Mouse (Mus musculus): Measurements from ENCODE around the gene Mad1l1.
"Not testable (repeated sequence)": the region's sequence is repeated elsewhere in the genome, so short reads cannot be mapped to it uniquely, and the experiment has no call there.

Mad1l1 gene

DNA sequence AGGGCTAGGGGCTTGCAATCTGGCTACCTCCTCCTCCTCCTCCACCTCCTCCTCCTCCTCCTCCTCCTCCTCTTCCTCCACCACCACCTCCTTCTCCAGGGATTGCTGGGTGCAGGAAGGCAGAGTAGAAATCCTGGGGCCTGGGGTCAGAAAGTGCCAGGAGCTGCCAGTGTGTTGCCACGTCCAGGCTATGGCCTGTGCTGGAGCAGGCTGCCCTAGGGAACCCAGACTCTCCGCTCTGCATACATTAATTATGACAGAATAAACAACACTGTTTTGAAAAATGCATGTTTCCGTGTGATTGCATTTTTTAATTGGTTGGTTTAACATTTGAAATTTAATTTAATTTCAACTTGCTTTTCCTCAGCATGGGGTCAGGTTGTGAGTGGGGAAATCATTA lies 285.7 kb downstream of the Mad1l1 start:
- no peak for DNase-seq

- no peak for DNase-seq
Observed at GRCm38 (mm10) chr5:140035025-140035330, 286.4 kb downstream of the Mad1l1 start.

DNA sequence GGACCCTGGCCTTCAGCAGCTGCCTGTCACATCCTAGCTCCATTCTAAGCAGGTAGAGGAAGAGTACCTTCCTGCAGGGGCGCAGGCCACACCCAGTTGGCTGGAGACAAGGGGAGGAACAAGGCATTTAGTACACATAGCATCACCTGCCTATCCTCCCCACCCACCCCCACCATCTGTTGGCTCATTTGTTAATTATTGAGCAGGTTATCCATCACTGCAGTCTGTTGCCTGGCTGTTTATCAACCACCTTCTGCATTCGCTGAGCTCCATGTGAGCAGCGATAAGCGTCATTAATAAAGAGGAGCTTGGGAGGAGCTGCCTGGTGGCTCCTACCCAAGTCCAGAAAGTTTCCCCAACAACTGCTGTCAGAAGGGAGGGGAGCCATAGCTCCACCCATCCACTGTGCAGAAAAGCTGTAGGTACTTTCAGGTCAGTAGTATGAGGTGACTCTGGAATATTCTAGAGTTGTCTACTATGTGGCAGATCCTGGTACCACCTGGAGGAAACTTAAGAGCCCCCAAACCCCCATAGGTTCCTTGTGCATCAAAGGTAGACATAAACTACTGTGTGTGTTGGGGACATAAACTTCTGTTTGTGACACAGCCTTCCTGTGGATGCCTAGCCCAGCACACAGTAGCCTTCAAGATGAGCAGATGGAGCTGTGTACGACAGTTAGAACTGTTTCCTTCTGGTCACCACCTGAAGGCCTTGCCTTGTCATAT lies 286.9 kb downstream of the Mad1l1 start:
- DNase-seq: no peak

- DNase-seq: no peak
Observed at GRCm38 (mm10) chr5:140026366-140026765, 295.0 kb downstream of the Mad1l1 start.

- no peak for DNase-seq
Observed at GRCm38 (mm10) chr5:140025301-140025700, 296.1 kb downstream of the Mad1l1 start.

DNA sequence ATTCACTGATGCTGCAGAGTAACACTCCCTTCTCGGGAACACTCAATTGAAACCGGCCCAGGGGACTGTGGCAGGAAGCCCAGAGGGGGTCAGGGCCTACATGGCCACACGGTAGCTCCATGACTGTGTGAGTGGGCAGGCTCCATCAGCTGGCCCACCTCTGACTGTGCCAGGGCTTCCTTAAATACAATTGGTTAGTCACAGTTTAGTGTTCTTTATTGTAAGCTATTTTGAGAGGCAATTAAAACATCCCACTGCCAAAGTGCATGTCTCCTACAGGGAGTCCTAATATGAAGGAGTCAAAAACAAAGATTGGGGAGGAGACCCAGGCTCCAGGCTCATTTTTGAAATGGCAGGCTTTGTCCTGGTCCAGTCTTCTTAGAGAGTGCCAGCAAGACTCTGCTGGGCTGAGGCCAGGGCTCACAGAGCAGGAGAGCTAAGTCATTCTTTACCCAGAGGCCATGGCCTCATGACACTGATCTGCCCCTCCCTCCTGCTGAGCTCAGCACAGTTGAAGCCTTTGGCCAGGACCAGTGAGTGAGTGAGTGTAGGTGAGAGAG lies 297.3 kb downstream of the Mad1l1 start:
- no peak for DNase-seq

- DNase-seq: no peak
Observed at GRCm38 (mm10) chr5:140022861-140023260, 298.5 kb downstream of the Mad1l1 start.

- peak; percentile 58 for DNase-seq
Observed at GRCm38 (mm10) chr5:140021755-140022154, 299.6 kb downstream of the Mad1l1 start.

- no peak for DNase-seq
Observed at GRCm38 (mm10) chr5:140019616-140020015, 301.7 kb downstream of the Mad1l1 start.

DNA sequence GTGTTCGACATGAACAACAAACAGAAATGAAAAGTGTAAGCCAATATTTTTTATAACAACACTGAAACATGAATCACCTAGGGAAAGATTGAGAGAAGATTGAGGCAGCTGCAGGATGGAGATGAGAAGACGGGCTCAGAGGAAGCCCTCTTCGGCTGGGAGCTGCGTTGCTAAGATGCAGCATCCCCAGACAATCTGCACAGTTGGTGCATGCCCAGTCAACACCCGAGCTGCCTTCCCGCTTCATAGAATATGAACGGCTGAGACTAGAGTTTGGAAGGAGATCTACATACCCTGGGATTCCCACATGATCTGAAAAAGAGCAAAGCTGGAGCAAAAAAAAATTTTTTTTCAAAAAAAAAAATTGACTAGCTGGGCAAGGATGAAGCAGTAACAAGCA lies 302.6 kb downstream of the Mad1l1 start:
- DNase-seq: no peak

DNA sequence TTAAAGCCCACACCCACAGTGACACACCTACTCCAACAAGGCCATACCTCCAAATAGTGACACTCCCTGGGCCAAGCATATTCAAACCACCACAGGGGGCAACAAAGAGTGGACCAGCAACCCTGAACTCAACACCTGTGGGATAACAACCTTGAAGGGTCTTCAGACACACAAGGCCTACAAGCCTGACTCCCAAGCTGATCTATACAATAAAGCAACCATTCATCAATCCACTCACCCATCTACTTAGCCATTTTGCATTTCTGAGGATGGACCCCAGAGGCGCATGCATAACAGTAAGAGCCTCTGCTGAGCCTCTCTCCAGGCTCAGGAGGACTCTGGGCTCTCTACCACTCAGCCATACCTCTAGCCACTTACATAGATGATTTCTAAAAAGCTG lies 304.5 kb downstream of the Mad1l1 start:
- DNase-seq: no peak

GRCm38 (mm10) chr5:140013652-140014051 lies 307.7 kb downstream of the Mad1l1 start:
- no peak for DNase-seq

DNA sequence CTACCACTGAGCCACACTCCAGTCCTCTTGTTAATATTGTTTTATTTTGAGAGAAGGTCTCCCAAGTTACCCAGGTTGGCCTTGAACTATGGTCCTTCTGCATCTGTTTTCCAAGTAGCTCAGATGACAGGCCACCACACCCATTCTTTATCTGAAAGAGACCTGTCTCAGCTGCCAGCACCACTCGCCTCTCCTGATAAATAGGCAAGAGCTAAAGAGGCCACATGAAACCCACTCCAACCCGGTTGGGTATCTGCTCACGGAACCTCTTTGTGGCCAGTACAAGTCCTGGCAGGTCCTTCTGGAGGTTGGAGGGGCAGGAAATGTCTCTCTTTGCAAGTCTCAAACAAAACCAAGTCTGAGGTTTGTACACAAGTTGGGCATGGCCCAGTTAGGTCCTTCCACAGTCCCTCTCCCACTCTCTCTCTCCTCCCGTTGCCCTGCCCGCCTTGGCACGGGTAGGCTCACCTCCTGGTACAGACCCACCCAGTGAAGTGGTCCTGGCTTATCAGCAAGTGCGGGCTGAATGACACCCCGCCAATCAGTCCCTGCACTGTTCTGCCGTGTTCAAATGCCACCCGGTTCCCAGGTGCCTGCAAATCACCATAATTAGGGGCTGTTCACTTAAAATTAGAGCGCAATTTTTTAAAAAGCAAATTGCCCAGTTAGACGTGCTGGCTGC lies 308.9 kb downstream of the Mad1l1 start:
- no peak for DNase-seq

GRCm38 (mm10) chr5:140010405-140010804 lies 310.9 kb downstream of the Mad1l1 start:
- no peak for DNase-seq

DNA sequence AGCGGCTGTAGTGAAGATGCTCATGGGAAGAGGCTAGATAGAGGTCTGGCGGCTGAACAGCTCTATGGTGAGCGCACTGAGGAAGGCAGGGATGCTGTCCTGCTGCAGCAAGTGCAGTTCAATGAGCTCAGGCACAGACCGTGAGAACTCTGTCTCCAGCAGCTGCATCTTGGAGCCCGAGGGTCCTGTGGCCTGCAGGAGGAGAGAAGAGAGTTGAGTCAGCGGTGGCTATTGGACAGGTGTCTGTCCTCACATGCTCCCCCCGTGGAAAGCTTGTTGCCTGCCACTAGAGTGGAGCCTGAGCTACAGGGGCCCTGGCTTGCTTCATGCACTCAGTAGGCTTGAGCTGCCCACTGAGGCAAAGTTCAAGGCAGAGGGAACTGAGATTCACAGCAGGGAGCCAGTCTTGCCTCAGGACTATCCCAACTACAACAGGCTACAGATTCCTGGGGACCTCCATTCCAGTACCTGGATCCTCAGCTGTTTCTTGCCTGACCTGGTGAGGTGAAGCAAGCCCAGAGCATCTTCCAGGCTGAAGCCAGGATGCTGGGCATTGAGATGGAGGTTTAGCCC lies 312.2 kb downstream of the Mad1l1 start:
- DNase-seq: no peak

- no peak for DNase-seq
Observed at GRCm38 (mm10) chr5:140008523-140008806, 312.9 kb downstream of the Mad1l1 start.

DNA sequence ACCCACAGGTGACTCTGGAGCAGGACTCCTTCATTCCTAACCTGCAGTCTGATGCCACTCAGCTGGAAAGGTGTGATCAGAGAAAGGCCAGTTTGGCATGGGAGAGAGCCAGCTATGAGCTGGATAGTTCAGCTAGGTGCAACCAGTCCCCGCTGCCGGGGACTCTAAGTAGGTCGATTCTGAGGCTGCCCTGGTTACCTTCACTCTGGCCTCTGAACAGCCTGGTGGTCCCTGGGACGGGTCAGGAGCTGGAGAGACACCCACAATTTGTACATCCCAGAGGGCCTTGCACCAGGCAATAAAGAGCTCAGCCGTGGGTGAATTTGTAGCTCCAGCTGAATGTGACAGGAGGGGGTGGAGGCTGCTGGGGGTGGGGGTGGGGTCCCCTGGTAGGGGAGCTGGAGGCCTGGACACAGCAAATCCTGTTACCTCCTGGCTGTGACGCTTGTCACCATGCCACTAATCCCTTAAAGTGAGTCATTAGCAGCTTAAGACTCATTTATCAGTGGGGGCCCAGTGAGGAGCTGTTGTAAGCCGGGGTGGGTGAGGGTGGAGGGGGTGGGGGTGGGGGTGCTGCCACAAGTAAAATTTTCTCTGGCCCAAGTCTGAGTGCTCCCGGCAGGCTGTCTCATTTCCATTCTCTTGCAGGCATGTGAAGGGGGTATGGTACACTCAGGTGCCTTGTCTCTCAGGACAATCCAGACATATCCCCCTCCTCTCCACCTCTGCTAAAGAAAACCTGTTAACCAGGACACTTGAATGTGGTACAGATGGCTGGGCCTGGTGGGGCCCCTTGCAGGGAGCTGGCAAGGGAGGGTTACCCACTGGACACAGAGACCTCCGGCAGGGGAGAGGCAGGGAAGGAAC lies 313.5 kb downstream of the Mad1l1 start:
- DNase-seq: no peak

GRCm38 (mm10) chr5:140006861-140007260 lies 314.5 kb downstream of the Mad1l1 start:
- DNase-seq: no peak

DNA sequence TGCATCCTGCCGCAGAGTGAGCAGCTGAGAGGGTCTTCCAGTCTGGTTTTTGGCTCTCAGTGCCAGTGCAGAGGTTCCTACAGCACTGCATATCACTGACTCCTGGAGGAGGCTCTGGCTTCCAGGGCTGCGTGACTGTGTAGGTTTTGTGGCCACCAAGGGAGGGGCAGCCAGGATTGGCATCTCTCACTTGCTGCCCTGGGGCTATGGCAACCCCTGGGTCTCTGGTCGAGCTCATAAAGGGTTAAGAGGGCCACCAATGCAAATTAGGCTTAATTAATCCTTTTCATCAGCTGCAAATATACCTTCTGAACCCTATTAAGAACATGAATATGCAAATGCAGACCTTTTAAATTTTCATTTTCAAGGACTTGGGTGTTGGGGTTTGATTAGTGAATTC lies 318.8 kb downstream of the Mad1l1 start:
- no peak for DNase-seq

DNA sequence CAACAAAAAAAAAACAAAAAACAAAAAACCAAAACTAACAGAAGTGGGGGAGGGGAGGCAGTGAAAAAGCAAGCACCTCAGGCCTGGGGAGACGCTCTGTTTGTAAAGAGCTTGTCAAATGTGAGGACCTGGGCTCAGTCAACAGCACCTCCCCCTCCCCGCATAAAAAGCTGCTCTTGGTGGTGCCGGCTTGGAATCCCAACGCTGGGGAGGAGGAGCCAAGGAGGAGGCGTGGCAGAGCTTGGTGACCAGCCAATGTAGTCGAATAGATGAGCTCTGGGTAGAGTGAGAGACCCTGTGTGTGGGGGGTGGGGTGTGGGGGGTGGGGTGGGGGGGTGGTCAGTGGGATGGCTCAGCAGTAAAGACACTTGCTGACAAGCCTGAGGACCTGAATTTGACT lies 322.4 kb downstream of the Mad1l1 start:
- DNase-seq: no peak

DNA sequence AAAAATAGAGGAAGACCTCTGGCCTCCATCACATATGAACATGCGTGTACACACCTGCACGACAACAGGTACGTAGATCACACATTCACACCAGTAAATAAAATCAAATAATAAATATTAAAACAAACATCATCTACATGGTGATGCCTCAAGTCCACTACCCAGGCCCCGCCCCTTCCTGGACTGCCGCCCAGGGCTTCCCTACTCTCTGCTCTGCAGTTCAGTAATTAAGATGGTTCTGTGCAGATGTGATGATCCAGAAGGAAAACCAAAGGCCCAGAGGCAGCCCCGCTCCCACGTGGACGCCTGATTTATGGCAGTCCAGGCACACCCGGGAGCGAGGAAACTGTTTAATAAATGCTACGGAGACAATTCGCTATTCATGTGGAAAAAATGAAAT lies 323.0 kb downstream of the Mad1l1 start:
- not testable (repeated sequence) for DNase-seq

DNA sequence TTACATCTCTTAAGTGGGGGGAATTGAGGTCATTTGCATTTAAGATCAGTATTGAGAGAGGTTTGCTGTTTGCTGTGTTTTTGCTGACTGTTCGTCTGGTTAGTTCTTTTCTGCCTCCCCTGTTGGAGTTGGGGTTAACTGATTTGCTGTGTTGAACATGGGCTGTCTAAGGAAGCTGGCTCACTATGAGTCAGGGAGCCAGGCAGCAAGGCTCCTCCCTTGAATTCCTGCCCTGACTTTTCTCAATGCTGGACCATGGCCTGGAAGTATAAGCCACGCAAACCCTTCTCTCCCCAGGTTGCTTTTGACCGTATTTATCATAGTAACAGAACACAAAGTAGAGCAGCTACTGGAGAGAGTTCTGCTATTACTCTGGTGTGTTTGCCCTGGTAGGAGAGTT lies 329.8 kb downstream of the Mad1l1 start:
- no peak for DNase-seq

DNA sequence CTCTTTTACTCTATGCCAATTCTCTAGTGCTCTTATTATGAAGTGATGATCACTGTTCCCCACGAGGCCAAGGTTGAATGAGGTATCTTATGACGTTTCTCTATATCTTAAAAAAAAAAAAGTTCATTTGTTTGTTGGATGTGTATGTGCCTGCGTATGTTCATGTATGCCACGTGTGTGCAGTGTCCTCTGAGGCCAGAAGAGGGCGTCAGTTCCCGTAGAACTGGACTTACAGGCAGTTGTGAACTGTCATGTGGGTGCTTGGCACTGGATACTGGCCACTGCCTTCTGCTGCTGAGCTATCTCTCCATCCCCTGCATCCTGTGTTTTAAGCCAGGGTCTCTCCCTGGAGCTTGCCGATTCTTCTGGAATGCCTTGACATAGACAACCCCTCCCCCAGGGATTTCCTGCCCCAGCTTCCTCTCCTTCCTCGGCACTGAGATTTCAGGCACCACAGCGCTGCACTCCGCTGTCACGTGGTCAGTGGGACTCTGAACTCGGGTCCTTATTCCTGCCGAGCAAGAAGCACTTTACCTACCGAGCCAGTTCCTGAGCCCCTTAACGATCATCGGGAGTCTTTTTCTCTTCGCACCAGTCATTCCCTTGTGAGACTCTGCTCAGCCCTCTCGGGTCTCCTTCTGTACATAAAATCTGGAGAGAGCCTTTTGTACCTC lies 336.1 kb downstream of the Mad1l1 start:
- DNase-seq: no peak

Data from cerebellum, adult 8-10 months (tissue).